Comparison of ENCODE assay signal across 30 mouse cellular contexts in the genomic region with DNA sequence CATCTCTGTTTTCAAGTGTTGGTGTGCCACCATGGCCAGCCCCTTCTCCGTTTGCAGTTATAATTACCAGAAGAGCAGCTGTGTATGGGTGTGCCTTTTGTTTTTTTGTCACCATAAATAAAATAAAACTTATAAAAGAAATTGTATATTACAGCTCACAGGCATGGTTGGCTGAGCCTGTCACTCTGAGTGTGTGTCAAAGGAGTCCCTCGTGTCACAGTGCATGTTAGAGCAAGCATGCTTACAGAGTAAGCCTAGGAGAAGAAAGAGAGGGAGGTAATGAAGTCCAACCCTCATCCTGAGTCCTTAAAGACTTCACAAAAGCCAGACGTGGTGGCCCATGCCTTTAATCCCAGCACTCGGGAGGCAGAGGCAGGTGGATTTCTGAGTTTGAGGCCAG.
"Had no signal": no experiment of that assay in that cellular context is flagged by ENCODE, and none has a peak within 500 bp of the region (broad histone marks: within the 10 kb centered on the region; RNA-seq: fewer than 3 reads in every experiment).

No protein-coding gene starts in this region.

- H3K4me3 ChIP-seq: left cerebral cortex, adult 2 months; limb, embryonic 10.5 days; limb, embryonic 12.5 days; limb, embryonic 13.5 days; limb, embryonic 15.5 days; liver, embryonic 12.5 days; liver, embryonic 13.5 days; liver, embryonic 15.5 days; lung, embryonic 15.5 days; megakaryocyte, embryonic 14.5 days; midbrain, embryonic 10.5 days; midbrain, embryonic 12.5 days; midbrain, embryonic 13.5 days; midbrain, embryonic 15.5 days; myocyte had no signal

- H3K27ac ChIP-seq: left cerebral cortex, adult 2 months; limb, embryonic 10.5 days; limb, embryonic 12.5 days; limb, embryonic 13.5 days; limb, embryonic 15.5 days; liver, embryonic 12.5 days; liver, embryonic 13.5 days; liver, embryonic 14.5 days; liver, embryonic 15.5 days; lung, embryonic 15.5 days; macrophage; midbrain, embryonic 10.5 days; midbrain, embryonic 12.5 days; midbrain, embryonic 13.5 days; midbrain, embryonic 15.5 days had no signal

- H3K36me3 ChIP-seq: limb, embryonic 10.5 days; limb, embryonic 12.5 days; limb, embryonic 13.5 days; limb, embryonic 15.5 days; liver, embryonic 12.5 days; liver, embryonic 13.5 days; liver, embryonic 15.5 days; lung, embryonic 15.5 days; midbrain, embryonic 10.5 days; midbrain, embryonic 12.5 days; midbrain, embryonic 13.5 days; midbrain, embryonic 15.5 days had no signal

- ATAC-seq: liver, embryonic 12.5 days; liver, postnatal 0 days; lung, postnatal 0 days; midbrain, embryonic 13.5 days; midbrain, embryonic 15.5 days had no signal

- DNase-seq: left cerebral cortex, postnatal 4 days; liver; liver, embryonic 13.5 days; liver, postnatal 0 days; lung, adult 18-20 months; lung, adult 2 months; lung, embryonic 14.5 days; lung, postnatal 10 days; lung, postnatal 14 days; lung, postnatal 36 days; lung, postnatal 4 days; midbrain, embryonic 14.5 days had no signal

- H3K4me1 ChIP-seq: liver, embryonic 12.5 days; liver, embryonic 13.5 days; liver, embryonic 15.5 days; lung, embryonic 15.5 days; megakaryocyte, embryonic 14.5 days; midbrain, embryonic 12.5 days; midbrain, embryonic 15.5 days had no signal

- H3K9me3 ChIP-seq: limb, embryonic 10.5 days; limb, embryonic 12.5 days; limb, embryonic 13.5 days; limb, embryonic 15.5 days; liver, embryonic 12.5 days; liver, embryonic 13.5 days; liver, embryonic 15.5 days; lung, embryonic 15.5 days; megakaryocyte, embryonic 14.5 days; midbrain, embryonic 10.5 days; midbrain, embryonic 12.5 days; midbrain, embryonic 13.5 days; midbrain, embryonic 15.5 days had no signal

- H3K4me2 ChIP-seq: limb, embryonic 12.5 days; limb, embryonic 13.5 days; limb, embryonic 15.5 days; liver, embryonic 11.5 days; liver, embryonic 12.5 days; liver, embryonic 13.5 days; liver, embryonic 15.5 days; lung, embryonic 14.5 days; lung, embryonic 15.5 days; midbrain, embryonic 12.5 days; midbrain, embryonic 13.5 days; midbrain, embryonic 15.5 days had no signal

- H3K27me3 ChIP-seq: limb, embryonic 13.5 days; limb, embryonic 15.5 days; liver, embryonic 12.5 days; liver, embryonic 13.5 days; liver, embryonic 15.5 days; lung, embryonic 15.5 days; midbrain, embryonic 12.5 days; midbrain, embryonic 13.5 days; midbrain, embryonic 15.5 days had no signal

- H3K9ac ChIP-seq: limb, embryonic 12.5 days; limb, embryonic 13.5 days; limb, embryonic 15.5 days; liver, embryonic 12.5 days; liver, embryonic 13.5 days; liver, embryonic 14.5 days; liver, embryonic 15.5 days; liver, postnatal 0 days; lung, embryonic 14.5 days; lung, embryonic 15.5 days; midbrain, embryonic 12.5 days; midbrain, embryonic 13.5 days; midbrain, embryonic 15.5 days had no signal
